Mouse (Mus musculus): Measurements from ENCODE around the gene Otx1.

DNA sequence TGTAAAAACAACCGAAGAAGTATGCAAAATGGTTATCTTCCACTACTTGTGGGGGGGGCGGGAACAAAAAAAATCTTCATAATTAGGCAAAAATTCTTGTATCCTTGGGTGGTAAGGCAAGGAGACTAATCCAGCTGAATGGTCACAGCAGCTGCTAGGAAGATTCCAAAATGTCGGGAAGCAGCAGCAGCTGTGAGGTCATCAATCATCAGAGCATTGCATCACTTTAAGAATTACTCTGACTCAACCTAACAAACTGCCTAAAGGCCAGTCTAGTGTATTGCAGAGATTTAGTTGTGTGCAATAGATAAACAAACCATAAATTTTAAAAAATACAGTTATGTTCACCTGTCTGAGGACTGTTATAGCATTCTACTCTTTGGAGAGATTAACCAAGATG, 29.1 kb downstream of the Otx1 start:
- no peak for TF ChIP-seq GATA1 (IDR thresholded peaks at IDR 0.05; ENCODE audit: low read length)
- TF ChIP-seq TAL1 (IDR thresholded peaks at IDR 0.05; ENCODE audit: low read length) = no peak

Data from erythroblast, embryonic 14.5 days (primary cell).